Mouse (Mus musculus): Measurements from ENCODE around the gene F2rl2. TPM values are rescaled to one million over a fixed set of nuclear protein-coding genes. Genes with fewer than 3 reads are reported as not detected.
A peak's percentile ranks its signal among the peaks of the same experiment; 100 is the strongest.

The F2rl2 gene
- polyA plus RNA-seq, 1 experiment from 2014 or later, result 2.0 TPM

DNA sequence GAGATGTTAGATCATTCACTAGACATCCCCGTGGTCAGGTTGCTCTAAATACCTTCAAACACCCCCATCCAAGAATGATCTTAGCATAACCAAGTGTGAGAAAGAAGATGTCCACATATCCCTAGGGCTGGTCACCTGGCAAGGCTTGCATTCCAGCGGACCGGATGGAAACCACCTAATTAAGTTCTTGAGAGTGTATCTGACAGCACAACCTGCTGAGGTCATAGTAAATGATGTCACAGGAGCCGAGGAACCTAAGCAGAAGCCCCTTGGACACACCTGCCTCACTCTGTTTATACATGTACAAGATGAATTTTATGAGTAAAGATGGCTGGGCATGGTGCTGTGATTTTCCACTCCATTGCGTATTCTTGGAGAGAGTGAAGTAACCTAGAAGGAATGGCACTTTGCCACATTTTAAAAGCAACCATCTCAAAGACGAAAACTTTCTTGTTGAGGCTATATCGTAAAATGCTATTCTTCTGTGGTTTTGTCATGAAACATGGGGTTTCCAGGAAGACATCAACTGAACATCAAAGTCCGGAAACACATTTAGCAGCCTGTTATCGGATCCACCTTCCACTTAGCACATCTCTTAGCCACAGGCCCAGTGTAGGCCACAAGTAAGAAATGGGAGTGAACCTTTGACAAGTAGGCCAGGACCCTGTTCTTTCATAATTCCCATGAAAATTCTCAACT, 16.1 kb downstream of the F2rl2 start:
- Histone ChIP-seq H3K4me3 (no peak overlapping the region), H3K27ac (replicated peaks) (no peak overlapping the region), H3K27me3 (replicated peaks; ENCODE audit: low read depth, poor library complexity, severe bottlenecking) (no peaks in the 10 kb centered on the region), H3K36me3 (replicated peaks) (0 out of 2 replicates have a peak, but pooled peaks cover 3% of the 10 kb centered on the region), H3K4me1 (no peaks in the 10 kb centered on the region), H3K9me3 (no peaks in the 10 kb centered on the region)
- WGBS, result 93% methylated on average over 9 of the region's 9 CpGs
- no peak for DNase-seq (ENCODE audit: low spot score)

DNA sequence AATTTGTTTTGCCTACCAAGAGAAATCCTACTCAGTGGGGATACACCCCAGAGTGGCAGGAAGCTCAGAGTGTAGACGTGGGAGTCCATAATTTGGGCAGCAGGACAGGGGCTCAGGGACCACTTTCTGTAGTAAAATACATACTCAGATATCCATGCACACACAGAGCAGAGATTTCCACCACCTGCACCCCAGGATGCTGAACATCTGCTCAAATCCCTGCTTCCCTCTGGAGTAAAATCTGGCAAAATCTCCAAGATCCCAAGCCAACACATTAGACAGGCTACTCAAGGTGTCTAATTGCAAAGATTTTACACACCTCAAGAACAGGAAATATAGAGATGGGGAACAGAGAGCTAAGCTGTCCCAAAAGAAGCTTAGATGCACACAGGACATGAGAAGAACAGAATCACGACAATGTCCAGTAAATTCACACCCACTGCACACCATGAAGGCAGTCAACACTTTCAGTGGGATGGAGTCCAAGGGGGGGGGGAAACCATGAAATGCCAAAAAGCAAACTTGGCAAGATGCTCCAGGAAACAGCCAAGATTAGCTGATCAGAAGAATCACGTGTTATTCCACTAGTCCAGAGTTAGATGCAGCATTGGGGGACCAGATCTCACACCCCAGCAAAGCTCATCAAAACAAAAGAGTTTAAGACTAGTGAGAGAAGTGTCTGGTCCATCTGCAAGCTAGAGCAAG, 17.8 kb downstream of the F2rl2 start:
- 85% methylated on average over 3 of the region's 3 CpGs for WGBS
- no peaks in the 10 kb centered on the region for H3K9me3 ChIP-seq
- H3K27ac ChIP-seq (replicated peaks), result no peak overlapping the region
- no peaks in the 10 kb centered on the region for H3K27me3 ChIP-seq (replicated peaks; ENCODE audit: low read depth, poor library complexity, severe bottlenecking)
- no peak for DNase-seq (ENCODE audit: low spot score)
- peaks cover 8% of the 10 kb centered on the region; the same call in 1 of the 2 replicates for H3K36me3 ChIP-seq (replicated peaks)
- H3K4me3 ChIP-seq, result no peak overlapping the region
- peaks cover 1% of the 10 kb centered on the region for H3K4me1 ChIP-seq

GRCm38 (mm10) chr13:95715356-95715755, 18.7 kb downstream of the F2rl2 start:
- peaks cover 6% of the 10 kb centered on the region for H3K4me1 ChIP-seq
- no peaks in the 10 kb centered on the region for H3K9me3 ChIP-seq
- peaks cover 11% of the 10 kb centered on the region; the same call in 1 of the 2 replicates for H3K36me3 ChIP-seq (replicated peaks)
- no peak overlapping the region for H3K4me3 ChIP-seq
- no peaks in the 10 kb centered on the region for H3K27me3 ChIP-seq (replicated peaks; ENCODE audit: low read depth, poor library complexity, severe bottlenecking)
- no peak overlapping the region for H3K27ac ChIP-seq (replicated peaks)
- 81% methylated on average over 4 of the region's 4 CpGs for WGBS
- no peak for DNase-seq (ENCODE audit: low spot score)

DNA sequence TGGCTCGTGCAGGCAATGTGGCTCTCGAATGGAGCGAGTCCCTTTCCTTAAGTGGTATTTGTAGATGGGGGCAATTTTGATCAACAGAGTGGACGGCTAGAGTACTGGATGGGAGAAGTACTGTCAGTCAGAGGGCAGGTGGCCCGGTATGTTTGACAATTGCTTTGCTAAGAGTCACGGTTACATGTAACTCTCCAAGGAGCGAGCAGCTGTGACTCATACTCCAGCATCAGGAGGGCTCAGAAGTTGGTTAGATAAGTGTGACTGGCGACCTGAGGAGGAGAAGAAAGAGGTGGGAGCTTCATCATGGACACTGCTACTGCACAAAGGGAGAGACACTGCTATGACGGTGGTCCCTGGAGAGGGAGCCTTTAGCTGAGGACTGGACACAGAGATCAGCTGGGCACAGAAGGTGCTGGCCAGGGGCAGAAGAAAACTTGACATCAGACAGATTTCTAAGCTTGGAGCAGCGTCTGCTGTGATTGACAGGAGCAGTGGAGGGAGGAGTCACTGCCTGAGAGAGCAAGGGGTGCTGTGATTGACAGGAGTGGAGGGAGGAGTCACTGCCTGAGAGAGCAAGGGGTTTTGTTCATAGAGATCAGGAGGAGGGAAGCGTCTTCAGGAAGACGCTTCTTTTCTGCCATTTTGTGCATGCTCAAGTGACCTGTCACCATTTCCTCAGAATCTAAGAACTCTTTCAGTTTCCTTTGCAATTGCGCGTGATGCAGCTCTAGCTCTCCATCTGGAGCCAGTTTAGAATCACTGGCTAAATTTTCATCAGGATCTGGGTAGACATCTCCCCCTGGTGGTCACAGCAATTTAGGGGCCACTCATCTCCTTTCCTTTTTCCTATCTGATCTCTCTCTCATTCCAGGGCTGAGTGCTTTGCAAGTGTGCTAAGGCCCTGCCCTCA, 22.9 kb downstream of the F2rl2 start:
- DNase-seq (ENCODE audit: low spot score), result peak; percentile 73
- Histone ChIP-seq H3K27me3 (replicated peaks; ENCODE audit: low read depth, poor library complexity, severe bottlenecking) (no peaks in the 10 kb centered on the region), H3K36me3 (replicated peaks) (peaks cover 27% of the 10 kb centered on the region), H3K27ac (replicated peaks) (peak overlapping the region; percentile 30; the same call in 1 of the 2 replicates), H3K4me1 (peaks cover 6% of the 10 kb centered on the region), H3K9me3 (no peaks in the 10 kb centered on the region), H3K4me3 (peak overlapping the region; percentile 43)
- WGBS, result 59% methylated on average over 14 of the region's 14 CpGs

DNA sequence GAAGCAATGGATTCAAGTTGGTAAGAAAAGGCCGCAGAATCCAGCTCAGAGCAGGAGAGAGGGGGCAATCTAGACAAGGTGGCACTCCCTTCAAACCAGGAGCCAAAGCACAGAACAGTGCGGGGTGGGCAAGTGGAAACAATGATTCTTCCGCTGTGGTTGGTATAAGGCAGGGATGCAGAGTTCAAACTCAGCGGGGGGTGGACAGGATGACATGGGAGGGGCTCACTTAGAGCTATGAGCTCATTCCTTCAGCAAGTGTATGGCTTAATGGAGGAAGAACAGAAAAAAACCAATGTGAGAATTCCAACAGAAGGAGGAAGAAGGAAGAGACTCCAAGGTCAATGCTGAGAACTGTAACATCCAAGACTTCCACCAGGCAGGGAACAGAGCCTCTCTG, 33.8 kb downstream of the F2rl2 start:
- Histone ChIP-seq H3K9me3 (no peaks in the 10 kb centered on the region), H3K4me1 (no peaks in the 10 kb centered on the region), H3K36me3 (replicated peaks) (peaks cover 38% of the 10 kb centered on the region), H3K27me3 (replicated peaks; ENCODE audit: low read depth, poor library complexity, severe bottlenecking) (no peaks in the 10 kb centered on the region), H3K27ac (replicated peaks) (no peak overlapping the region), H3K4me3 (no peak overlapping the region)
- WGBS, result 91% methylated on average over 4 of the region's 4 CpGs
- no peak for DNase-seq (ENCODE audit: low spot score)

GRCm38 (mm10) chr13:95739651-95740050, 43.0 kb downstream of the F2rl2 start:
- 83% methylated on average over 5 of the region's 5 CpGs for WGBS

DNA sequence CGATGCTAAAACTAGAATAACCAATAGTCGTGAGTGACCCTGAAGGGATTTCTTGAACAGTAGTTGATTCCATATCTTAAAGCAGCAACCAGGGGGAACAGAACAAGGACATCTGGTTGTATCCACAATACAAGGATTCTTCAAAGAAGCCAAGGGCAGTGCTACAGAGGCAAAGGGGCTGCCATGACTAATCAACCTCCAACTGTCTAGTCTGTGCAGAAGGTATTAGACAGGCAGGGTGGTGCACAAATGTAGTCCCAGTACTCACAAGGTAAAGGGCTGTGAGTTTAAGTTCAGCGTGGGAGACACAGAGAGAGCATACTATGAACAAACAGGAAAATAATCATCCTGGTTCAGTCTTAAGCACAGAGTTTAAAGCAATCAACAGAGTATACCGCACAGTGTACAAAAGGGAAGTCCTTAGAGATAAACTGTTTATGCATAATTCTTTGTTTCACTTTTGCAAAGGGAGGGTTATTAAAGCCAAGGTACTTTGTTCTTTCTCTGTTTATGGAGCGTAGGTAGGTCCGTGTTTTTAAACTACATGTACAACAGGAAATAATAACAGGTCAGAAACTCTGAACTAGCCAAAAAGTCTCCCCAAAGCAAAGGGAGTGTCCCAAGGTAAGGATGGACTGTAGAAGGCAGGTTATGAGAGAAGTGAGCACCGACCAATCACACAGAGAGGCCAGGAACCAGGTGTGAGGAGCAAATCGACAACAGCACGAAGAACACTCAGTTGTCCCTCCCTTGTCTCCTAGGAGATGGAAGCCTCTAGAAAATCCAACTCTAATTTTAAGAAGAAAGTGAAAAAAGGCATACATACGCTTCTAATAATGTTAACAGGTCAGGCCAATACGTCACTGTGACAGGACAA, 45.4 kb downstream of the F2rl2 start:
- Histone ChIP-seq H3K4me1 (peaks cover 7% of the 10 kb centered on the region), H3K27me3 (replicated peaks; ENCODE audit: low read depth, poor library complexity, severe bottlenecking) (no peaks in the 10 kb centered on the region), H3K4me3 (no peak overlapping the region), H3K9me3 (no peaks in the 10 kb centered on the region), H3K27ac (replicated peaks) (no peak overlapping the region), H3K36me3 (replicated peaks) (peaks cover 13% of the 10 kb centered on the region)
- DNase-seq (ENCODE audit: low spot score), result no peak
- WGBS, result 95% methylated on average over 11 of the region's 11 CpGs

More at GRCm38 (mm10) chr13:95739651-95740050, 43.0 kb downstream of the F2rl2 start:
- Histone ChIP-seq H3K27me3 (replicated peaks; ENCODE audit: low read depth, poor library complexity, severe bottlenecking) (no peaks in the 10 kb centered on the region), H3K4me3 (no peak overlapping the region), H3K36me3 (replicated peaks) (peaks cover 9% of the 10 kb centered on the region), H3K4me1 (peaks cover 7% of the 10 kb centered on the region), H3K9me3 (no peaks in the 10 kb centered on the region), H3K27ac (replicated peaks) (no peak overlapping the region)
- no peak for DNase-seq (ENCODE audit: low spot score)

GRCm38 (mm10) chr13:95742881-95743466, 46.3 kb downstream of the F2rl2 start:
- Histone ChIP-seq H3K4me1 (peaks cover 7% of the 10 kb centered on the region), H3K36me3 (replicated peaks) (peaks cover 9% of the 10 kb centered on the region), H3K4me3 (no peak overlapping the region), H3K9me3 (no peaks in the 10 kb centered on the region), H3K27me3 (replicated peaks; ENCODE audit: low read depth, poor library complexity, severe bottlenecking) (no peaks in the 10 kb centered on the region), H3K27ac (replicated peaks) (no peak overlapping the region)
- no peak for DNase-seq (ENCODE audit: low spot score)
- WGBS, result 90% methylated on average over 9 of the region's 9 CpGs

- no peak overlapping the region for H3K4me3 ChIP-seq
- WGBS, result 88% methylated on average over 4 of the region's 4 CpGs
- no peak for DNase-seq (ENCODE audit: low spot score)
- H3K4me1 ChIP-seq, result peaks cover 7% of the 10 kb centered on the region
- H3K9me3 ChIP-seq, result no peaks in the 10 kb centered on the region
- no peak overlapping the region for H3K27ac ChIP-seq (replicated peaks)
- H3K36me3 ChIP-seq (replicated peaks), result peaks cover 12% of the 10 kb centered on the region
- no peaks in the 10 kb centered on the region for H3K27me3 ChIP-seq (replicated peaks; ENCODE audit: low read depth, poor library complexity, severe bottlenecking)
These were observed 48.8 kb downstream of the F2rl2 start for GRCm38 (mm10) chr13:95745451-95745850.

DNA sequence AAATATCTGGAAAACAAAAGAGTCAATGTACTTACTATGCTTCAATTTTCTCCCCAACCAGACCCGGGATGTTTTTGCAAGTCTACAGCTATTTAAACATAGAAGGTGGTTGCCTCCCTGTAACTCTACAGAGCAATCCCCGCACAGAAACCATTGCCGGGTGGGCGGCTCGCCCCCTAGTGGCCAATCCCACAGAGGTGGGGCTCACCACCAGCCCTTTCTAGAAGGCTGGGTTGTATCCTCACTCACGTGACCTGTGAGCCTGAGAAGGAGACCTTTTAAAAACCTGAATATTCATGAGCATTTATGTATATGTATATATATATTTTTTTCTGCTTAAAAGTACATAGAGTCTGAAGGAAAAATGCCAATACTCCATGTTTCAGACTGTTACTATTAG, 49.9 kb downstream of the F2rl2 start:
- H3K4me1 ChIP-seq, result peaks cover 7% of the 10 kb centered on the region
- H3K9me3 ChIP-seq, result no peaks in the 10 kb centered on the region
- no peaks in the 10 kb centered on the region for H3K27me3 ChIP-seq (replicated peaks; ENCODE audit: low read depth, poor library complexity, severe bottlenecking)
- DNase-seq (ENCODE audit: low spot score), result peak; percentile 78
- no peak overlapping the region for H3K27ac ChIP-seq (replicated peaks)
- H3K36me3 ChIP-seq (replicated peaks), result peaks cover 12% of the 10 kb centered on the region
- no peak overlapping the region for H3K4me3 ChIP-seq
- 15% methylated on average over 6 of the region's 6 CpGs for WGBS

DNA sequence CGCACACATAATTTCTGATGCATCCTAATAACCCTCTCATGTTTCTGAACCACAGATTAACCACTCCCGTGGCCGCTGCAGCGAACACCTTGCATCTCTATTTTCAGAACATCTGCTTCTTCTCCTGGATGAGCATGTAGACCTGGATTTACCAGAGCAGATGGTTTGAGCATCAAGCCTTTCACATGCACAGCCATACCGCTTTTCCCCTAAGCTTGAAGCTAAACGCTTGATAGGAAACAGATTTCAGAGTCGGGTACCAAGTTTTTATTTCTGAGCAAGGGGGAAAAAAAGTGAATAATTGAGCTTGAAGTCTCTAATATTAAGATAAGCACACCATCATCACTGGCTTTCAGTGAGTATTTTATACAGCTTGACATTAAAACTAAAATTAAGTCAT, 50.4 kb downstream of the F2rl2 start:
- 78% methylated on average over 7 of the region's 7 CpGs for WGBS
- H3K36me3 ChIP-seq (replicated peaks), result peaks cover 12% of the 10 kb centered on the region
- no peak overlapping the region for H3K27ac ChIP-seq (replicated peaks)
- H3K4me3 ChIP-seq, result no peak overlapping the region
- peaks cover 7% of the 10 kb centered on the region for H3K4me1 ChIP-seq
- DNase-seq (ENCODE audit: low spot score), result no peak
- H3K27me3 ChIP-seq (replicated peaks; ENCODE audit: low read depth, poor library complexity, severe bottlenecking), result no peaks in the 10 kb centered on the region
- H3K9me3 ChIP-seq, result no peaks in the 10 kb centered on the region
